19 mouse cellular contexts compared by ENCODE assay signal in genomic region chr10:42919786-42920185, GRCm38 (mm10).
"Had no signal": no experiment of that assay in that cellular context is flagged by ENCODE, and none has a peak within 500 bp of the region (broad histone marks: within the 10 kb centered on the region; RNA-seq: fewer than 3 reads in every experiment).

No protein-coding gene starts in this region.

- H3K27ac ChIP-seq: liver, embryonic 14.5 days; midbrain, embryonic 10.5 days; midbrain, embryonic 12.5 days; neural tube, embryonic 13.5 days; neural tube, embryonic 15.5 days; stomach, embryonic 15.5 days had no signal

- H3K9me3 ChIP-seq: midbrain, embryonic 10.5 days; neural tube, embryonic 15.5 days; stomach, embryonic 15.5 days had no signal

- H3K9ac ChIP-seq: liver, embryonic 14.5 days; lung, embryonic 14.5 days; midbrain, embryonic 12.5 days; neural tube, embryonic 13.5 days; neural tube, embryonic 15.5 days; stomach, embryonic 15.5 days had no signal

- H3K4me2 ChIP-seq: lung, embryonic 14.5 days; midbrain, embryonic 12.5 days; neural tube, embryonic 13.5 days; neural tube, embryonic 15.5 days; stomach, embryonic 15.5 days had no signal

- ATAC-seq: midbrain, embryonic 16.5 days had no signal

- H3K4me1 ChIP-seq: midbrain, embryonic 10.5 days; midbrain, embryonic 12.5 days; neural tube, embryonic 13.5 days; neural tube, embryonic 15.5 days; stomach, embryonic 15.5 days had no signal

- H3K36me3 ChIP-seq: midbrain, embryonic 10.5 days; midbrain, embryonic 12.5 days; neural tube, embryonic 13.5 days; neural tube, embryonic 15.5 days; stomach, embryonic 15.5 days had no signal

- H3K27me3 ChIP-seq: neural tube, embryonic 13.5 days; neural tube, embryonic 15.5 days; stomach, embryonic 15.5 days had no signal

- H3K4me3 ChIP-seq: midbrain, embryonic 10.5 days; midbrain, embryonic 12.5 days; myocyte; neural tube, embryonic 13.5 days; neural tube, embryonic 15.5 days; stomach, embryonic 15.5 days had no signal

- DNase-seq: lung, adult 18-20 months; lung, embryonic 14.5 days; lung, postnatal 10 days; lung, postnatal 4 days; midbrain, embryonic 14.5 days; retina, postnatal 1 day; right cerebral cortex, adult 18-20 months; right cerebral cortex, postnatal 14 days; thymus, adult 18-20 months; thymus, postnatal 14 days; thymus, postnatal 36 days had no signal
